14 mouse cellular contexts compared by ENCODE assay signal in the genomic region with DNA sequence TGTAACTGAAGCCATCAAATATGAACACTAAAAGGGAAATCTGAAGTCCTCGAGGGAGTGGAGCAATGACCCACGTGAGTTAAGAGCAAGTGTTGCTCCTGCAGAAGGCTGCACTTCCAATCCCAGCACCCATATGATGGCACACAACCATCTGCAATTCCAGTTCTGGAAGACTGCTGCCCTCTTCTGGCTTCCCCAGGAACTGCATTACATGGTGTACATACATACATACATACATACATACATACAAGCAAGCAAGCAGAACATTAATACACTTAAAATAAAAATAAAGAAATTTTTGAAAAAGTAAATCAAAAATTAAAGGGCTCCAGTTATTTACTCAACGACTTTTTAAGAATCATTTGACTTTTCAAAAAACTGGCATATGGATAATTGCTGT. TPM values are rescaled to one million over a fixed set of nuclear protein-coding genes. Genes with fewer than 3 reads are reported as not detected.
DNase-seq lines count a peak whose midpoint lies in the region; TF ChIP-seq lines count a peak whose summit lies in the region.
"Had no signal": no experiment of that assay in that cellular context is flagged by ENCODE, and none has a peak within 500 bp of the region (broad histone marks: within the 10 kb centered on the region; RNA-seq: fewer than 3 reads in every experiment).

No protein-coding gene starts in this region.

- H3K27ac ChIP-seq in left cerebral cortex, adult 2 months, result no peak overlapping the region
- H3K27ac ChIP-seq: embryonic facial prominence, embryonic 13.5 days; forebrain, embryonic 12.5 days; limb, embryonic 12.5 days; macrophage had no signal

- peak; percentile 10 for TF ChIP-seq CTCF in left cerebral cortex, adult 2 months (IDR thresholded peaks at IDR 0.05)

- no peak overlapping the region for H3K4me3 ChIP-seq in left cerebral cortex, adult 2 months
- H3K4me3 ChIP-seq: embryonic facial prominence, embryonic 13.5 days; forebrain, embryonic 12.5 days; limb, embryonic 12.5 days had no signal

- DNase-seq in left cerebral cortex, adult 2 months (ENCODE audit: extremely low spot score in 1 of 2, low spot score in 2 of 2), result no peak
- DNase-seq in left cerebral cortex, postnatal 4 days, result no peak
- DNase-seq in 3T3-L1 (ENCODE audit: low read depth, low spot score), result peak; percentile 17
- DNase-seq in 416B (ENCODE audit: low read depth), result peak; percentile 26
- peak; percentile 80 for DNase-seq in R1 (ENCODE audit: low read depth, low spot score)
- no peak for DNase-seq in c-Kit-positive CD71-positive TER-119-positive erythroid progenitor cells, embryonic 14.5 days (ENCODE audit: low spot score)
- no peak for DNase-seq in layer of hippocampus, postnatal 36 days
- DNase-seq in left cerebral cortex, adult 9 months (ENCODE audit: low spot score in 2 of 2), result no peak
- DNase-seq: heart, postnatal 14 days; right cerebral cortex, postnatal 25 days had no signal

- intact Hi-C loops in left cerebral cortex, adult 2 months (cut with DNase I), result no loop called here
- intact Hi-C loops in left cerebral cortex, postnatal 4 days (cut with DNase I), result no loop called here

RNA-seq across cellular contexts. Expression of a gene that starts 58.7 kb away (rescaled TPM):
- 10 to 100 TPM in 1 of 2 experiments, 1 to 10 TPM in 1; 8.7 to 10.7 TPM for total RNA-seq in left cerebral cortex, adult 2 months (2021)
- 1 to 10 TPM; 2.9 to 3.4 TPM for total RNA-seq in left cerebral cortex, postnatal 4 days (2021)
- total RNA-seq in layer of hippocampus, postnatal 36 days (2021), result 1 to 10 TPM; 6.3 to 7.6 TPM

Comparison
In these comparisons a context has a peak if more than half of its experiments do, and no peak if none do; other contexts are left out.
1. DNase-seq: peak in 3T3-L1 (single experiment), 416B (single experiment) and R1 (single experiment); none in left cerebral cortex, adult 2 months (0 of 2), left cerebral cortex, postnatal 4 days (single experiment), c-Kit-positive CD71-positive TER-119-positive erythroid progenitor cells, embryonic 14.5 days (single experiment), layer of hippocampus, postnatal 36 days (0 of 2) and left cerebral cortex, adult 9 months (0 of 2).